ENCODE assay signal across 9 mouse cellular contexts in the genomic region with DNA sequence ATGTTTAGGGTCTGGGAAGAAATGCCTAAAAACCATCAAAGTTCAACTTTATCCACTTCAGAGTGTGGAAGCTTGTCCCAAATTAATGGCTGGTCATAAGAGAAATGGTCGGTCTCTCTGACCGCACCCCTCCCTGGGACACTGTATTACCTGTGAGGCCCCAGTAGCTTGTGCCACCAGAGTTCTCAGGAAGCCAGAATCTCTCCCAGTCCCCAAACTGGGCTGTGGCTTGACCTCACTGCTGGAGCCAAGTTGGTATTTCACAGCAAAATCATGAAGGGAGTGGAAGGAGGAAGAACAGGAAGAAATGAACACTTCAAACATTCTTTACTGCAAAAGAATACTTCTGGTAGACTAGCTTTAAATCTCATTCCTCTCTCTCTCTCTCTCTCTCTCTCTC. TPM values are rescaled to one million over a fixed set of nuclear protein-coding genes. Genes with fewer than 3 reads are reported as not detected.
DNase-seq lines count a peak whose midpoint lies in the region; ATAC-seq and TF ChIP-seq lines count a peak whose summit lies in the region.
"Had no signal": no experiment of that assay in that cellular context is flagged by ENCODE, and none has a peak within 500 bp of the region (broad histone marks: within the 10 kb centered on the region; RNA-seq: fewer than 3 reads in every experiment).

No protein-coding gene starts in this region.

- no peak for DNase-seq in kidney, postnatal 0 days (ENCODE audit: low spot score)
- no peak for DNase-seq in kidney, postnatal 14 days
- no peak for DNase-seq in embryonic facial prominence, embryonic 14.5 days (ENCODE audit: low spot score)
- DNase-seq in urinary bladder, postnatal 10 days (ENCODE audit: low spot score), result no peak
- no peak for DNase-seq in adrenal gland, postnatal 4 days (ENCODE audit: low spot score in 2 of 2)
- DNase-seq in thymus, adult 2 months, result no peak

- H3K4me2 ChIP-seq in kidney, postnatal 0 days (ENCODE audit: low read length), result peak overlapping the region; percentile 81
- peak overlapping the region; percentile 75 for H3K4me2 ChIP-seq in embryonic facial prominence, embryonic 14.5 days (ENCODE audit: low read depth, low read length)
- H3K4me2 ChIP-seq in hindbrain, embryonic 16.5 days (ENCODE audit: low read length), result peak overlapping the region; percentile 76
- H3K4me2 ChIP-seq in myocyte (ENCODE audit: low read depth), result peak overlapping the region; percentile 80

- no peak for TF ChIP-seq POLR2A in myocyte (IDR thresholded peaks at IDR 0.05; ENCODE audit: insufficient read length, low read depth)
- TF ChIP-seq POLR2A in thymus, adult 2 months (IDR thresholded peaks at IDR 0.05; ENCODE audit: control insufficient read depth, extremely low read depth, insufficient read depth, low read length, poor library complexity), result no peak

- H3K36me3 ChIP-seq in kidney, postnatal 0 days (ENCODE audit: insufficient read depth, low read length), result no peaks in the 10 kb centered on the region
- H3K36me3 ChIP-seq in embryonic facial prominence, embryonic 14.5 days (ENCODE audit: control insufficient read depth, insufficient read depth, low read length), result 0 out of 2 replicates have a peak, but pooled peaks cover 15% of the 10 kb centered on the region
- no peaks in the 10 kb centered on the region for H3K36me3 ChIP-seq in hindbrain, embryonic 16.5 days (ENCODE audit: control insufficient read depth, insufficient read depth, low read length)
- no peaks in the 10 kb centered on the region for H3K36me3 ChIP-seq in myocyte (ENCODE audit: control insufficient read depth, insufficient read depth)
- no peaks in the 10 kb centered on the region for H3K36me3 ChIP-seq in thymus, adult 2 months (ENCODE audit: control insufficient read depth, insufficient read depth, low read length)

- H3K79me2 ChIP-seq in myocyte (ENCODE audit: control insufficient read depth, insufficient read depth), result peaks cover 90% of the 10 kb centered on the region

- peak overlapping the region; percentile 95; the same call in 1 of the 2 replicates for H3K27ac ChIP-seq in kidney, postnatal 0 days
- peak overlapping the region; percentile 97 for H3K27ac ChIP-seq in embryonic facial prominence, embryonic 14.5 days (replicated peaks; ENCODE audit: low read depth, low read length)
- H3K27ac ChIP-seq in hindbrain, embryonic 16.5 days (ENCODE audit: low read depth, low read length), result peak overlapping the region; percentile 95
- H3K27ac ChIP-seq in thymus, adult 2 months (ENCODE audit: control insufficient read depth, insufficient read depth, low read length), result no peak overlapping the region

- no peaks in the 10 kb centered on the region for H3K27me3 ChIP-seq in kidney, postnatal 0 days (ENCODE audit: insufficient read depth, low read length)
- peaks cover 11% of the 10 kb centered on the region; the same call in 1 of the 2 replicates for H3K27me3 ChIP-seq in embryonic facial prominence, embryonic 14.5 days (replicated peaks; ENCODE audit: control insufficient read depth, insufficient read depth, low read length)
- no peaks in the 10 kb centered on the region for H3K27me3 ChIP-seq in hindbrain, embryonic 16.5 days (replicated peaks; ENCODE audit: control insufficient read depth, insufficient read depth, low read length)
- H3K27me3 ChIP-seq in myocyte (ENCODE audit: control insufficient read depth, insufficient read depth, insufficient read length), result no peaks in the 10 kb centered on the region
- peaks cover 2% of the 10 kb centered on the region; the same call in 1 of the 2 replicates for H3K27me3 ChIP-seq in thymus, adult 2 months (ENCODE audit: control insufficient read depth, insufficient read depth, low read length)
- H3K27me3 ChIP-seq: Patski had no signal

- H3K9me3 ChIP-seq in kidney, postnatal 0 days (replicated peaks; ENCODE audit: low read length), result no peaks in the 10 kb centered on the region
- no peaks in the 10 kb centered on the region for H3K9me3 ChIP-seq in embryonic facial prominence, embryonic 14.5 days (ENCODE audit: control insufficient read depth, low read length)
- no peaks in the 10 kb centered on the region for H3K9me3 ChIP-seq in hindbrain, embryonic 16.5 days (ENCODE audit: control insufficient read depth, low read length)

- TF ChIP-seq CTCF in kidney, postnatal 0 days (IDR thresholded peaks at IDR 0.05; ENCODE audit: low read depth), result no peak
- no peak for TF ChIP-seq CTCF in thymus, adult 2 months (IDR thresholded peaks at IDR 0.05; ENCODE audit: borderline replicate concordance, control insufficient read depth, extremely low read depth, insufficient read depth, low read length, poor library complexity)

- H3ac ChIP-seq in myocyte (ENCODE audit: control insufficient read depth, insufficient read length), result no peak overlapping the region

- peak overlapping the region; percentile 86; the same call in 1 of the 2 replicates for H3K4me3 ChIP-seq in kidney, postnatal 0 days (replicated peaks; ENCODE audit: low read depth, low read length)
- H3K4me3 ChIP-seq in embryonic facial prominence, embryonic 14.5 days (ENCODE audit: low read depth, low read length), result peak overlapping the region; percentile 71
- peak overlapping the region; percentile 81 for H3K4me3 ChIP-seq in hindbrain, embryonic 16.5 days (ENCODE audit: low read length)
- H3K4me3 ChIP-seq in myocyte, result peak overlapping the region; percentile 87
- H3K4me3 ChIP-seq in thymus, adult 2 months (ENCODE audit: control insufficient read depth, insufficient read depth, low read length), result no peak overlapping the region

- ATAC-seq in kidney, postnatal 0 days (replicated peaks; ENCODE audit: low FRiP score, low read depth), result no peak
- ATAC-seq in embryonic facial prominence, embryonic 14.5 days (ENCODE audit: low read depth), result no peak
- ATAC-seq in hindbrain, embryonic 16.5 days, result no peak
- ATAC-seq: Patski had no signal

- H3K4me1 ChIP-seq in kidney, postnatal 0 days (replicated peaks; ENCODE audit: insufficient read depth, low read length), result 0 out of 2 replicates have a peak, but pooled peaks cover 2% of the 10 kb centered on the region
- H3K4me1 ChIP-seq in embryonic facial prominence, embryonic 14.5 days (ENCODE audit: control insufficient read depth, insufficient read depth, low read length), result peaks cover 20% of the 10 kb centered on the region
- H3K4me1 ChIP-seq in hindbrain, embryonic 16.5 days (ENCODE audit: control insufficient read depth, insufficient read depth, low read depth, low read length), result peaks cover 10% of the 10 kb centered on the region
- H3K4me1 ChIP-seq in thymus, adult 2 months (replicated peaks; ENCODE audit: control insufficient read depth, insufficient read depth, low read length), result peaks cover 16% of the 10 kb centered on the region

- 52% methylated on average over 2 of the region's 2 CpGs for WGBS in kidney, postnatal 0 days
- WGBS in embryonic facial prominence, embryonic 14.5 days, result 43% methylated on average over 2 of the region's 2 CpGs
- WGBS in hindbrain, embryonic 16.5 days, result 20% methylated on average over 2 of the region's 2 CpGs
- 91% methylated on average over 2 of the region's 2 CpGs for WGBS in thymus, adult 2 months

- peak overlapping the region; percentile 96; the same call in 1 of the 2 replicates for H3K9ac ChIP-seq in kidney, postnatal 0 days (ENCODE audit: low read depth, low read length)
- H3K9ac ChIP-seq in embryonic facial prominence, embryonic 14.5 days (ENCODE audit: low read depth, low read length), result peak overlapping the region; percentile 94
- H3K9ac ChIP-seq in hindbrain, embryonic 16.5 days (ENCODE audit: low read depth, low read length), result peak overlapping the region; percentile 88; the same call in 1 of the 2 replicates

TF ChIP-seq in myocyte, 11 proteins besides CTCF, POLR2A, EP300 and RAD21:
- no peak for TF ChIP-seq SRF (IDR thresholded peaks at IDR 0.05; ENCODE audit: control insufficient read depth, insufficient read length, low read depth)
- no peak for TF ChIP-seq TCF3 (IDR thresholded peaks at IDR 0.05; ENCODE audit: insufficient read length, low read depth)
- no peak for TF ChIP-seq REST (IDR thresholded peaks at IDR 0.05; ENCODE audit: insufficient read depth, insufficient read length)
- TF ChIP-seq E2F4 (IDR thresholded peaks at IDR 0.05; ENCODE audit: insufficient read depth), result no peak
- TF ChIP-seq MYOG (IDR thresholded peaks at IDR 0.05; ENCODE audit: control insufficient read depth in 1 of 3, insufficient read depth in 1 of 3, insufficient read length in 2 of 3, low read depth in 2 of 3), result no peak
- TF ChIP-seq TCF12 (IDR thresholded peaks at IDR 0.05; ENCODE audit: insufficient read depth, poor library complexity, severe bottlenecking), result no peak
- TF ChIP-seq MAX (IDR thresholded peaks at IDR 0.05; ENCODE audit: low read depth), result no peak
- no peak for TF ChIP-seq POLR2AphosphoS2 (IDR thresholded peaks at IDR 0.05; ENCODE audit: insufficient read length, low read depth)
- no peak for TF ChIP-seq MYOD1 (IDR thresholded peaks at IDR 0.05; ENCODE audit: control insufficient read depth in 1 of 3, insufficient read length in 2 of 3, low read depth in 2 of 3)
- TF ChIP-seq USF1 (IDR thresholded peaks at IDR 0.05; ENCODE audit: low read depth), result no peak
- TF ChIP-seq CEBPB (IDR thresholded peaks at IDR 0.05; ENCODE audit: insufficient read depth, poor library complexity, severe bottlenecking), result no peak

RNA-seq across cellular contexts. Expression of a gene that starts 9.6 kb away (rescaled TPM):
- 31.4 and 34.1 TPM in 2 replicates for polyA plus RNA-seq in kidney, postnatal 0 days (2015; fragmentation: Nextera tagmentation; extraction: Ambion mirVana)
- 49.0 and 49.5 TPM in 2 replicates for polyA plus RNA-seq in embryonic facial prominence, embryonic 14.5 days (2014; fragmentation: Nextera tagmentation; extraction: Ambion mirVana)
- polyA plus RNA-seq in hindbrain, embryonic 16.5 days (2015; fragmentation: Nextera tagmentation; extraction: Ambion mirVana), result 30.3 and 36.8 TPM in 2 replicates
- 10.8 TPM for polyA plus RNA-seq in myocyte (2012; fragmentation: generic; extraction: Trizol)
- total RNA-seq in adrenal gland, postnatal 4 days (2021), result 100 to 1,000 TPM; 169 to 173 TPM
- polyA plus RNA-seq in thymus, adult 2 months (2012; rRNA removed), result 6.5 and 8.7 TPM in 2 replicates
